Mouse (Mus musculus) cerebellum, postnatal 4 days (tissue): ENCODE data around the gene Aftph.

Experiments
- DNase-seq, 2 experiments: peaks; one replicate each; pipeline ENCODE4 v3.0.0; 2022; ENCODE audit warnings: low spot score in 2 of 2, mixed read lengths in 1 of 2

Aftph gene

DNA sequence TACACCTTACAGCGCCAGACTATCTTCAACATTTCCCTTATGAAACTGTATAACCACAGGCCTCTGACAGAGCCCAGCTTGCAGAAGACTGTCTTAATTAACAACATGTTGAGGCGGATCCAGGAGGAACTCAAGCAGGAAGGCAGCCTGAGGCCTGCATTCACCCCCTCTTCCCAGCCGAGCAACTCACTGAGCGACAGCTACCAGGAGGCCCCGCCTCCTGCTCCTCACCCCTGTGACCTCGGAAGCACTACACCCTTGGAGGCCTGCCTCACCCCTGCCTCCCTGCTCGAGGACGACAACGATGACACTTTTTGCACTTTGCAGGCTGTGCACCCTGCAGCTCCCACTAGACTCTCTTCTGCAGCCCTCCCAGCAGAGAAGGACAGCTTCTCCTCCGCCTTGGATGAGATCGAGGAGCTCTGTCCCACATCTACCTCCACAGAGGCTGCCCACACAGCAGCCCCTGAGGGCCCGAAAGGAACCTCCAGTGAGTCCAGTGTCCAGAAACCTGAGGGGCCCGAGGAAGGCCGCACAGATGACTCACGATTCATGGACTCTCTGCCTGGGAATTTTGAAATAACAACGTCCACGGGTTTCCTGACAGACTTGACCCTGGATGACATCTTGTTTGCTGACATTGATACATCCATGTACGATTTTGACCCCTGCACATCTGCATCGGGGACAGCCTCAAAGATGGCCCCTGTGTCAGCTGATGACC lies 93.3 kb downstream of the Aftph start:
- DNase-seq: no peak

DNA sequence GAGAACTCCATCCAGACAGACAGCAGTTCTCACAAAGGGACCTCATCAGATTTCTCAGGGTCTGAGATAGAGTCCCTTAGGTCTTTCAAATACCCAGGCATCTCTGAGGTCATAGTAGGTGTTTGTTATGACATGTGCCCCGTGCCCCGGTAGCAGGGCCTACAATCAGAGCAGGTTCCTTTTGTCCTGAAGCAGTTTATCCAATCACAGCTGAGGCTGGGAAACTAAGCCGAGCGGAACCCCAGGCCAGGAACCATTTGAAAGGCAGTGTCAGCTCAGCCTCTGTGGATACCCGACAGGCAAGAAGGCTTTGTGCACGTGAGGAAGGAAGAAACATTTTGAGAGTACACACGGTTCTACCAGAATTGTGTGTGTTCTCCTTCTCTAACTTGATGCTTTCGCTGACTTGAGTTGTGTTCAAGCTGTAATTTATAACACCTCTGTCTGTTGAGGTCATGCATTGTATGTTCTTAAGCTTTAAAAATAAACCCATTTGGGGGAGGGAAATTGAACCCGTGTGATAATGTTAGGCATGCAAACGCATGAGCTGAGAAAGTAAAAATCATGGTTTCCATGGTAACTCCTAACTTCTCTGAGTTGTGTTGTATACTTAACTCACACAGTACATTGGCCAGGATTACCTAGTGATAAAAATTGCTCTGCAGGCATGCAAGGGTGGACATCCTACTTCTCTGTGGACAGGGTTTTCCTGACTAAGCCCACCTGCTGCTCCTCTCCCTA lies 94.2 kb downstream of the Aftph start:
- DNase-seq: no peak

DNA sequence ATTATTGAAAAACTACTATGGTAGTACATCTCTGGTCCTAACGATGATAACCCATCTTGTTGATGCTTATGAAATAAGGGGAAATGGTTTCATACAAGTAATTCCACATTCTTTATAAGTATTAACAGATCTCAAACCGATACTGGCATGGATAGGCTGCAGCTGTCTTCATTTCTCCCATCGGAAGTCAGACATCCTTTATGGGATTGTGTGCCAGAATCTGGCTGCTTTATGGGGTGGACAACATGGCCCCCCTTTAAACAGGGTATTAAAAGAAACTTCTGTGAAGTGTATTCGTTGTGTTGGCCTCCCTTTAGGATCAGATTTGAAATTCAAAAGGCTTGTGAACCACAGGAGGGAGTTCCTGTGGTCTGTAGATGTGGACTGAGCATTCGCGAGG lies 95.2 kb downstream of the Aftph start:
- DNase-seq: no peak

DNA sequence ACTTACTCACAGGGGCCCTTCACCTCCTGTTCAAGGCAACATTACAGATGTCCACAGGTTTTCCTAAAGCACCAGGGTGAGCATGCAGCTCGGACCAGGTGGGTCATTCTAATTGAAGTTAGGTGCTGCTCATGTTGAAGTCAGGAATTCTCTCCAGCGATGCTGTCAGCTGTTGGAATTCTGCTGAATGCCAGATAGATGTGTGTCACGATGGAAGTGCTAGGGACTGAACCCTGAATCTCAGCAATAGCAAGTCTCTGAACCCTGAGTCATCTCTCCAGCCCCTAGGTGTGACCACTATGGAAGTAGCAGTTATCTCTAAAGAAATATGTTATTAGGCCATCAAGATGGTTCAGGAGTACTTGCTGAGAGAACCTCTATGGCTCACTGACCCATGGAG lies 95.9 kb downstream of the Aftph start:
- no peak for DNase-seq

DNA sequence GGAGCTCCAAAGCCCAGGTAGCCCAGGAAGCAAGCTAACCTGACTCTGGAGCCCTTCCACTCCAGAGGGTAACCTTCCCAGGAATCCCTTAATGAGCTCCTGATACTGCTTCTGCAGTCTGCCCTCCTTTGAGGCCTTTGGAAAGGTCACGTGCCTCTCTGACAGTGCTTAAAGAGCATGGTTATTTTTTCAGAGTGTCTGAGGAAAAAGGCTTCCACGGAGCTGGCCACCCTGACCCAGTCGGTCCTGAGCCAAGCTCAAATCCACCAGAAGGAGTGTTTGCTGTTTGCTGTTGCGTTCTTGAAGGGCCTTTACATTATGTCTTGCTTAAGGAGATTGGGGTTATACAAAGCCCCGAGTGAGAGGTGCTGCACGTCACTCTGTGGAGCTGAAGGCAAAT lies 96.5 kb downstream of the Aftph start:
- no peak for DNase-seq

DNA sequence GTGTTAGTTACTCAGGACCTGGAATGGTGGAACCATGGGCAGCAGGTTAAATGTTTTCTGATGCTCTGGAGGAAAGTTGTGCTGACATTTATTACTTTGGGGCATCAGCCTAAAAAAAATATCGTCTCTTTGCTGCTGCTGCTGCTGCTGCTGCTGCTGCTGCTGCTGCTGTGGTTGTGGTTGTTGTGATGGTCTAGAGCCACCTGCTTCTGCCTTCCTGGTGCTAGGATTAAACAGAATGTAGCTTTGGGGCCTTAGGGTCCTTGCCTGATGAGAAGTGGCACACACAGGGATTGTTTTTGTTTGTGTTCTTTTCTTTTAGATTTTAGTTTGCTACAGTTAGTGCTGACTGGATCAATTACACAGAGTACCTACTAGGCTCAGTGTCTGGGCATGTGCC lies 97.2 kb downstream of the Aftph start:
- DNase-seq: no peak

DNA sequence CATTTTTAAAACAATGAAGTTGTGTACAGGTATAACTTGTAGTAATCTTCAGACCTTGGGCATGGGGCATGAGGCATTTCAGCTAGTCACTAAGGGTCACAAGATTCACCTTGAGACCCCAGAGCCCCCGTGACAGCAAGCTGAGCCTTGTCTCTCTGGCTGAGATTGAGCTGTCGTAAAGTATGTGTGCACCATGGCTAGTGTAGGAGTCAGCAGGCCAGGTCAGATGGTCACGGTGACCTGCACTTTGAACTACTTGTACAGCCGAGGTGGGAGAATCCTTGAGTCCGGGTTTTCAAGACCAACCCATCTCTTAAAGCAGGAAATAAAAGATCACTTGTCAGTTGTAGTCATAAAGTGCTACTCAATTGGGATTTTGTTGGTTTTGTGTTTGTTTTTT lies 98.2 kb downstream of the Aftph start:
- DNase-seq: no peak

DNA sequence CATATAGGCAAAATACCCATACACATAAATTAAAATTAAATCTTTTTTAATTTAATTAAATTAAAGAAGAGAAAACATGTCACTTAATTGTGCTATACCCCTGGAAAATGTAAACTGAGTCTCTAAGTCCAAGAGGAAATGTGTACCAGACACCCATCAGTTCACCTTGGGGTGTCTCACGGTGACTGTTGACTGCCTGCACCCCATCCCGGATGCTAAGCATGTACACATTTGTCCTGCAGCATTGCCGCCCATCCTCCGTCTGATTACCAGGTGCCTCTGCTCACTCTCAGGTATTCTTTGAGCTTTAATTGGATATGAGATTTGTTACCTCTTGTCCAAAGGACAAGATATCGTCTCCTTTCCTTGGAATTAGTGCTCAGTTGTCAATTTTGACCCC lies 99.1 kb downstream of the Aftph start:
- no peak for DNase-seq

DNA sequence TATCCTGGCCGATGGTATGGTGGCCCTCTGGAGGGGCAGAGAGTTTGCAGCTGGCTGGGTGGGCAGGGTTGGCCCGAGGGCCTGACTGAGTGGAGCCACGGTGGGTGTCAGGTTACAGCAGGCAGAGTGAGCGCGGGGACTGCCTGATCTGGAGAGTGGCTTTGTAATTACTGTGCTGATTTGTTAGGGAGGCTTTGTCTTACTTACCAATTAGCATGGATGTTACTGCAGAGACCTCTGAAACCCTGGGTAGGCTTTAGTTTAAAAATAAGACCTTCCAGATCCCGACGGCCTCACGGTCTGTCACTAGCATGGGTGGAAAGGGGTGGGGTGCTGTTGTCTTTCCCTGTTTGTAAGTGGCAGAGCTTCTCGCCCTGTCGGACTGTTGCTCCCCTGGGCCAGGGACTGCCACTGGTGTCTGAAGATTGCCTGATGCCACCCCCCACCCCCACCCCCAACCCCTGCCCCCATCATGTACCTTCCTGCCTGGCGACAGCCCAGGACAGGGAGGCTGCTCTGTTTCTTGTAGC lies 101.4 kb downstream of the Aftph start:
- no peak for DNase-seq

DNA sequence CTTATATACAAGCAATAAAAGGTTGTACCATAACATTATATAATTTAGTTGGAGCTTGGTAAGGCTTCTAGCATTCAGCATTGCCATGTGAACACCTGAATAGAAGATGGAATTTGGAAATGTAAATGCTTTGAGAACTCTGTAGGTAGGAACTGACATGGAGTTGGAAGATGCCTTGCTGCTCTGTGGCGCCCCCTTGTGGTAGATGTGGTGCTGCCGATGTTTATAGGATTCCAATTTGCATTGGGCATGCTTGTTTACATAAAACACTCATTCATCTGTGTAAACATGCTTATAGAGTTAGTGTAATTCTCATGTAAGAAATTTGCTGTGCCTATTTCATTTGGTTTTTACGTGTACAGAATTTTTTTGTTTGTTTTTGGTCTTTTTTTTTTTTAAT lies 102.5 kb downstream of the Aftph start:
- peak; percentile 71 to 83 for DNase-seq

DNA sequence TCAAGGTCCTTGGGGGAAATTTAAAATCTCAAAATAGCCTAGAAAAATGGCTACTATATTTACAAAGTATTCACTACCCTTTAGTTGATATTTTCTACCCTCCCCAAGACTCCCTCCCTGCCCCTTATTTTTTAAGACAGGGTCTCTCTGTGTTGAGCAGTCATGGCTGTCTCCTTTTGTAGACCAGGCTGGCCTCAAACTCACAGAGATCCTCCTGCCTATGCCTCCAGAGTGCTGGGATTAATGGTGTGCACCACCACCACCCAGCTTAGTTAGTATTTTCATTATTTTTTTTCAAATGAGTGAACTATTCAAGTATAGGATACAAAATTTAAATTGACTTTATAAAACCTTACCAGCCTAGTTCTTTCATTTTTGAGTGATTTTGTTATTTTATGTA lies 104.3 kb downstream of the Aftph start:
- DNase-seq: no peak

DNA sequence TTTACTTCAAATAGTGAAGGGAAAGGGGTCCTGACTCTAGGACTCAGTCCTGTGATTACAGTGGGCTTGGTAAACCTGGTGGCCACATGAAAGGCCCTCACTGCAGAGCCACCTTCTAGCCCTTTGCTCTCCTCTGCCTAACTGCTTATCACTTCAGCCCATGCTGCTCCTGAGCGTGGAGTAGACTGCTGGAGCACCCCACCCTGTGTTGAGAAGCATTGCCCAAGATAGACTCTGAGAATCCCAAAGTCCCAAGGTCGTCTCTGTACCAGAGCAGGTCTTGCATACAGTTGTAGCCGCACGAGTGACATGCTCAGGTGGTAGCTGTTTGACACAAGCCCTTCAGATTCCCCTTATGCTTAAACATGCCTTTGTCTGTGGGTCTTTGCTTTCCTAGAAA lies 105.3 kb downstream of the Aftph start:
- DNase-seq: no peak

DNA sequence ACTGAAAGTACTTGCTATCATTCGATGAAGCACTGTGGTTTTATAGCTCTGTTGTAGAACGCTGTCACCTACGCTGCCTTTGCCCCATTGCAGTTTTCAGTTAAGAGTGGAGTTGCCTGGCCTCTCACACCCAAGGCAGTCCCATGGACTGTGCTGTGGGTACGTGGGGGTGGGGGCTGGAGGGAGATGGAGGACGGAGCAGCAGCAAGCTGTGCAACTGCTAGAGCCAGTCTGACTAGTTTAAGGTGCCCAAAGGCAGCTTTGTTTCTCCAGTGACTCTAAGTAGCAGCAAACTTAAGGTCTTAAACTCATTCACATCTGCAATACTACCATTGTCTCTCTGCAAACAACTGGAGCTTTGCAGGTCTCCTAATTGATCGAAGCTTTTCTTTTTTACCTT lies 105.7 kb downstream of the Aftph start:
- DNase-seq: no peak
